Mouse (Mus musculus): ENCODE data around the gene Ppp2r5c.

Gene Ppp2r5c

GRCm38 (mm10) chr12:110598527-110598926 lies 151.6 kb downstream of the Ppp2r5c start:
- in situ Hi-C loops (cut with MboI; ENCODE audit: unreplicated experiment in 2 of 2), result loop anchor here in 1 of 2 experiments (10.0 kb wide), 3 partner anchors 106 to 396 kb away; partner anchors contain the start of gene Hsp90aa1

- in situ Hi-C loops (cut with MboI; ENCODE audit: unreplicated experiment in 2 of 2), result loop anchor here (5.0 to 10.0 kb wide), 5 partner anchors 93 to 395 kb away; partner anchors contain the start of genes Hsp90aa1 (in 1 of the 2) and Mok (in 1 of the 2)
Measured at GRCm38 (mm10) chr12:110599791-110600190, 152.9 kb downstream of the Ppp2r5c start.

DNA sequence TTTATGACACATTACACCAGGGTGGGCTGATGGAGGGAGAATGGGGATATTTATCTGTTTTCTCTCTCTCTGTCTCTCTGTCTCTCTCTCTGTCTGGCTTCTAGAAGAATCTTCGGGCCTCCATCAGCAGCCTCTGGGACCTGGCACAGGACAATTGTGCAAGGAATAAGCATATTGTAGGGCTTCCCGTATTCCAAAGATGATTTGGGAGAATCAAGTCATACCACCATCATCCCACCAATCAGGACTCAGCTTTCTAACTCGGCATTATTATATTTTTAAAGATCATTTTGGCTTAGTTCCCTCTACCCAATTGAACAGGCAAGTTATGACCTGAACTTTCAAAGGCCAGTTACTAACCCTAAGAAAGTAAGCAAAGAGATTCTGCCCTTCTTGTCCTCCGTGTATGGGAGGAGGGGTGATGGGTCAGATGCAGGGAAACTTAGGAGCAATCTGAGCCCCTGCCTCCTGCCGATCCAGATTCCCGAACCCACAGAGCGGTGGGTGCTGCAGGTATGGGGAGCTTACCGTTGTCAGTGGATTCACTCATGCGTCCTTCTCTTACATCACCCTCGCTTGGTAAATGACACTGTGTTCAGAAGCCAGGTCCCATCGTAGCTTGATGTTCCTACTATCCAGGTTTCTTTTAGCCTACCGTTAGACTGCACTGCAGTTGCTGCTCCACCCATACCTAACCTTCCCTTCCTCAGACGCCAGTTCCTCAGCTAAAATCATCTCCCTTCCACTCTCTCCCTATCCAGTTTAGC lies 153.5 kb downstream of the Ppp2r5c start:
- in situ Hi-C loops (cut with MboI; ENCODE audit: unreplicated experiment in 2 of 2), result loop anchor here (5.0 kb wide), 2 partner anchors 92 to 242 kb away; partner anchors contain the start of gene Mok (in 1 of the 2)

GRCm38 (mm10) chr12:110601241-110602218 lies 154.6 kb downstream of the Ppp2r5c start, which contains the start of gene Dync1h1:
Dync1h1 (plus strand) TSS chr12:110601452.
- in situ Hi-C loops (cut with MboI; ENCODE audit: unreplicated experiment in 2 of 2), result loop anchor here (5.0 kb wide), 2 partner anchors 91 to 241 kb away; partner anchors contain the start of gene Mok (in 1 of the 2)

DNA sequence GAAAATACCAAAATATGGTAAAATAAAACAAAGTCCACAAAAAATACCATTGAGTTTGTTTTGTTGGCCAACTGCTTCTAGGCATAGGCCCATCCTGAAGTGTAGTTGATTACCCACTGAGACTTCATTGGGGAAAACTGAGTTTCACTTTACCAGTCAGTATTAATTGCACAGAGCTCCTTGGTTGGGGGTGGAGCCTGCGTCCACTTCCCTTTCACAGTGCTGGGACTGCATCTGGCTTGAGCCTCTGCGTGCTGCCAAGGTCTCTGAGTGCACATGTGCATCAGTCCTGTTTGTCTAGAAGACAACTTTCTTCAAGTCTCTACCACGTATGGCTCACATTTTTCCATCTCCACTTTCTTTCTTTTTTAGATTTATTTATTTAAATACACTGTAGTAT lies 159.2 kb downstream of the Ppp2r5c start:
- in situ Hi-C loops (cut with MboI; ENCODE audit: unreplicated experiment in 2 of 2), result no loop called here

GRCm38 (mm10) chr12:110606676-110607075 lies 159.8 kb downstream of the Ppp2r5c start:
- in situ Hi-C loops (cut with MboI; ENCODE audit: unreplicated experiment in 2 of 2), result no loop called here

DNA sequence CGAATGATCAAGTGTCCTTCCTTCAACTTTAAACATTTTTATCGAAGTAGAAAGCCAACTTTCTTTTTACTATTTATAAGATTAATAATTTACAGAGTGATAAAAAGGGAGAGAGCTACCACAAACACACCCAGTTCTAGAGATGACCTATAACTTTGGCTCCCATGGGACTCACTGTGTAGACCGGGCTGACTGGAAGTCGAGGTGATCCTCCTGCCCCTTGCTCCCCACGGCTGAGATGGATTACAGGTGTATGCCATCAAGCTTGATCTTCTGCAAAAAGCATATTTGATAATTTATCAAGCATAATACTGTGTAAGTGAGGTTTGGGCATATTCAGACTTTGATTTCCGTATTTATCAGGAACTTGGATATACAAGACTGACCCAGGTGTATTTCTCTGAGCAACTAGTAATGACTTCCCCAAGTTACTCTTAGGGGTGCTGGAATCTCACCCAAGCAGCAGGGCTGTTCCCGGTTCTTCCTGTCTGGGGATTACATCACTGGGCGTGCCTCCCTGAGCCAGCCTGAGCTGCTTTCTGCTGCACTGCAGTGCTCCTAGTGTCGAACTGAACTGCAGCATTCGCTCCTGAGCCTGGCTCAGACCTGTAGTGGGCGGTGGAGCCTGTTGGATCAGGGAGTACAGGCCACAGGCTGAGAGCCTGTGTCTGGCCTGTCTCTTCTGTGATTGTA lies 161.7 kb downstream of the Ppp2r5c start:
- in situ Hi-C loops (cut with MboI; ENCODE audit: unreplicated experiment in 2 of 2), result no loop called here

DNA sequence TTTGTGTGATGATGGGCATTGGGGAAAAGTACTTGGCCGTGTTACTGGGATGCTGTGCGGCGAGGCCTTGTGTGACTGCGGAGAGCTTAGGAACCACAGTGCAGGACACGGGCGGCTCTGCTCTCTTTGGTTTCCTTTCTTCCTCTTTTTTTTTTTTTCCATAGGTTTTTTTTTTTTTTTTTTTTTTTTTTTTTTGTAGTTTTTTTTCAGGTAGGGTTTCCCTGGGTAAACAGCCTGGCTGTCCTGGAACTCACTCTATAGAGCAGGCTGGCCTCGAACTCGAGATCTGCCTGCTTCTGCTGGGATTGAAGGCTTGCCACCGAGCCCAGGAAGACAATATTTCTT lies 162.2 kb downstream of the Ppp2r5c start:
- in situ Hi-C loops (cut with MboI; ENCODE audit: unreplicated experiment in 2 of 2), result no loop called here

GRCm38 (mm10) chr12:110610713-110611112 lies 163.8 kb downstream of the Ppp2r5c start:
- in situ Hi-C loops (cut with MboI; ENCODE audit: unreplicated experiment in 2 of 2), result no loop called here

DNA sequence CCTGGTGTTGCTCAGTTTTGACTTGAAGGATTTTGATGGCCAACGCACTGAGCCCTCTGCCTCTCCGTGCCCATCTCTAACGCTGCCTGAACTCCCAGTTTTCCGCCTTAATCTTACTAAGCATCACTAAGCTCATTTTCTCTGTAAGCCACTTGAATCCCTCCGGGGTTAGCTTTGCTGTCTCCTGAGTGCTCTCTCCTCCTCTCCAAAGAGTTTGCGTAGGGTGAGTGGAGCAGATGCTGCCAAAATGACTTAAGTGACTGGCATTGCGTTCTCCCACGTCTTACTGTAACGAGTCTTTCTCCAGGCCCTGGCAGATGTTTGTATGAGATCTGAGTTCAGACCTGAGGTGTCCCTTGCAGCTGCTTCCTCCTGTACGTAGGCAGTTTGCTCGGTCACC lies 183.1 kb downstream of the Ppp2r5c start:
- in situ Hi-C loops (cut with MboI; ENCODE audit: unreplicated experiment in 2 of 2), result no loop called here

Data from v-Abl transformed pro-B cells (cell line).